Mouse (Mus musculus): Measurements from ENCODE around the gene Slc9a9.

The Slc9a9 gene

DNA sequence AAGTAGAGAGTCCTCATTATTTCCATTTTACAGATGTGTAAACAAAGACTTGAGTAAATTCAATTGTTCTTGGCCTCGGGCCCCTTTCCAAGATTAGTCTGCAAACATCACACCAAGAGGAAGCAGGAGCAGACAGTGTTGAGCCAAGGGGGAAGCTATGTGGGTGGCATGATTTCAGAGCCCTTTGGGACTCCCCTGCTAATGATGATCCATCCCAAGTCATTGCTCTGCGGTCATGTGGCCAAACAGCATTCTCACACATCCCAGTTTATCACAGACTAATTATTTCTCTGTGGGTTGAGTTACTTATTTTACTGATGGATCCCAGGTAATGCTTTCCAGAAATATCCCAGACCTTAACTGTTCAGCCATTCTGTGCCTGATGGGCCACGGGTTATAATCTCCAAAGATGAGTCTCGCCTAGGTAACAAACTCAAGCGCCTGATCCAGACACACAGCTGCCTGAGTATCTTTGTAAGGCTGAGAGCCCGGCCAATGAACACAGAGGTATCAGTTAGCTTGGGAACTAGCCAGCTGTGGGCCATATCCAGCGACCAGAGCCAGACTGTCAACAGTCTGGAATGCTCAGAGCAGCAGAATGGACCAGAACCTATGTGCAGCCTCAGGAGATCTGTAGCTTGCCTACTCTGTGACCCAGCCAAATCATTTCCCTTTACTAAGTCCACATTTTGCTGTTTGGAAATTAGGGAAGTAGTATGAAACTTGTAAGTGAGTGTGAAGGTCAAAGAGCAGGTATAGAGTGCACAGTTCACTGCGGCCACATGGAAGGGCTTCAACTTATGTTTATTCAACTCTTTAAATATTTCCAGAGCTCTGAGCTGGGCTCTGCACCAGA lies 518.9 kb downstream of the Slc9a9 start:
- intact Hi-C loops (cut with DNase I): no loop called here

DNA sequence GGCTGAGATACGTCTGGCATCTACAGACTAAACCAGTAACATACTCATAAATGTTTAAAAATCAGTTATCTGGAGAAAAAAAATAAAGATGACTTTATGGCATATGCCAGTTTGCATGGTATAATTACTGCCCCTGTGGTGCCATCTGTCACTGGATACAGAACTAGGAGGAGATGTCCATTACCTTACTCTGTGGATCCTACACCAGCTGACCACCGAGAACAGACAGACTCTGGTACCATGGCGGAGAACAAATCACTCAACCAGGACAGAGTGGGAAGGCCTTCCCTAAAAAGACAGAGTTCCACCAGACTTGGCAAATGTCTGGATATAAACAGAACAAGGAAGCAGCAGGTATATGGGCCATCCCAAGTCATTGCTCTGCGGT lies 519.5 kb downstream of the Slc9a9 start:
- intact Hi-C loops (cut with DNase I): no loop called here

DNA sequence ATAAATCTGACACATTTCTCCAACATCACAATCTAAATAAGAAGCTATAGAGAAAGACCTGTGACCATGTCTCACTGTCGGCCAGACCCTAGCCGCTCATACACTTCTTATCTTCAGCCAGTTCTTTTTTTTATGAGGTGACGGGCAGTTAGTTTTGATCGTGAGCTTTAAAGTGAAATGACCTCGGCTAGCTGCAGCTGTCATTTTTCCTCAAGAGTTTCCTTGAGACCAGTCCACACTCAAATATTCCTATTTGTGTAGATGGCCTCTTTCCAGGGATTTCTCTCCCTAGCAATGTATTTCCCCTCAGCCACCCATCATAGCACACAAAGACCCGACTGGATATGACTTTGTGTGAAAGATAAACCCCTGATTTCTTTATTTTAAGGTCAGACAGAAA lies 521.7 kb downstream of the Slc9a9 start:
- intact Hi-C loops (cut with DNase I): loop anchor here (5.0 kb wide), 1 partner anchor 94 kb away; no protein-coding TSS in a partner anchor

DNA sequence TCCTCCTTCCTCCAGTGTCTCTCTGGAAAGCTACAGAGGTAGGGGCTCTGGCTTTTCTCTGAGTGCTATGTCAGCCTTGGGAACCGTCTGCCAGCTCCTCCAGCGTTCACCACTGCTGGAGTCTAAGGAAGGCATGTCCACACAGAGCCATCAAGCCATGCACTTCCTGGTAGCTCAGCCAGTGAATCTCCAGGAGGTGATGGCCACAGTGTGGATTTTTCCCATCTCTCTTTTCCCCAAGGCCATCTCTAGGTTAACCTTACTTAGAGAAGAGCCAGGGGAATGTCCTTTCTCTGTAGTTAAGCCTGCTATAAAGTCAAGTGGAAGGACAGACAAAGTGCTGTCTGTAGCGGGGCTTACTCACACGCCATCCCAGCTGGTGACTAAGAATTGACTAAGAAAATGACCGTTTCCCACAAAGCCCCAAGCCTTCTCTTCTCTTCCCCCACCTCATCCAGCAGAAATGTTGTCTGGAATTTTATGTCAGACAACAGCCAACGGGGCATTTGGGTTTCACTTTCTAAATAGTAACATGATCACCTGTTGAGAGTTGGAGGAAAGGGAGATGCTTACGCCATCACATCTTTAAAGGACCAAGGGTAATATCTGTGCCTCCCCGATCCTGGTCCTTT lies 523.3 kb downstream of the Slc9a9 start:
- intact Hi-C loops (cut with DNase I): loop anchor here (5.0 kb wide), 1 partner anchor 96 kb away; no protein-coding TSS in a partner anchor

DNA sequence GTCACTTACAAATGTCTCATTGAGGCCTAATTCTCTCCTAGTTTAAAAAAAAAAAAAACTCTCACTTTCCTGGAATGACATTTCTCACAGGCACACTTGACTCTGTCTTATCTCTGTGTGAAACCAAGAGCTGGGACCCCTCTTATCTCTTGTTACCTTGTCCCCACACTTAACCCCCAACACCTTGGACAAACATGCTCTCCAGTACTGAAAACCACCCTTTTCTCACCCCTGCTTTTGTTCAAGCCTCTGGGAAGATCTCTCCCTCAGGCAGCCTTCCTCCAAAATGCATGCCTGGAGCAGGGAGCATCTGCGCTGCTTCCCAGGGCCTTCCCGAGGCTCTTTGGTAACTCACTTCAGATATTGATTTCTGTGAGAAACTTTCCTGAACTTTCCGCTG lies 524.0 kb downstream of the Slc9a9 start:
- intact Hi-C loops (cut with DNase I): loop anchor here (5.0 kb wide), 1 partner anchor 96 kb away; no protein-coding TSS in a partner anchor

DNA sequence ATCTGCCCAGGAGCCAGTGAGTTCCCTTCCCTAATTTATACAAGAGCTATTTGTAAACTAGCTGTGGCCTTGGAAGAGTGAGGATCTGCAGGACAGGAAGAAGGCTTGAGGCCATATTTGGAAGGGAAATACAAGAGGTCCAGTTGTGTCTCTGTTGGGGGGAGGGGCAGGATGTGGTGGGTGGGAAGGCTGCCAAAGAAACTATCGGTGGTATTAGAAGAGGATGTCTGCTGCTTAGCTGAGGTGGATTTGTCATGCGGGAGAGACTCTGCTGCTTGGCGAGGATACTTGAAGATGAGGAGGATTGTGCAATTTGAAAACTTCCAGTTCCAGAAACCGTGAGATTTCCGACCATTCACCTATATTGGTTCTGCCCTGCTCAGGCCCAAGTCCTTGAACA lies 524.4 kb downstream of the Slc9a9 start:
- intact Hi-C loops (cut with DNase I): loop anchor here (5.0 kb wide), 1 partner anchor 97 kb away; no protein-coding TSS in a partner anchor

DNA sequence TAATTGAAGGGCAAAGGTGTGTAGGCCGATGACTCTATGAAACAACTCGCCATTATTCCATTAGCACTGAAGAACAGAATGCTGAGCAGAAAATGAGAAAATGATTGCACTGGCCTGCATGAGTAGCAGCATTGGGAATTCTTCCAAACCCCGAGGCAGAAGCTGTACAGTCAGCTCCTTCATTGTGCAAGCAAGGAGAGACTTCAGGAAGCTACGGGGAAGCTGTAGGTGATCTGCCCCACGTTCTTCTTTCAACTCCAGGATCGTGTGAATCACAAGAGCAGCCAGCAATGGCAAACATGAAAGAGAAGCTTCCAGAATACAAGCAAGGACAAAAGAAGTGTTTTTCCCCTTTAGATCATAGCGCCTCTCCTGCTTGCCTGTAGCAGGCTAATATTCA lies 538.0 kb downstream of the Slc9a9 start:
- intact Hi-C loops (cut with DNase I): no loop called here

DNA sequence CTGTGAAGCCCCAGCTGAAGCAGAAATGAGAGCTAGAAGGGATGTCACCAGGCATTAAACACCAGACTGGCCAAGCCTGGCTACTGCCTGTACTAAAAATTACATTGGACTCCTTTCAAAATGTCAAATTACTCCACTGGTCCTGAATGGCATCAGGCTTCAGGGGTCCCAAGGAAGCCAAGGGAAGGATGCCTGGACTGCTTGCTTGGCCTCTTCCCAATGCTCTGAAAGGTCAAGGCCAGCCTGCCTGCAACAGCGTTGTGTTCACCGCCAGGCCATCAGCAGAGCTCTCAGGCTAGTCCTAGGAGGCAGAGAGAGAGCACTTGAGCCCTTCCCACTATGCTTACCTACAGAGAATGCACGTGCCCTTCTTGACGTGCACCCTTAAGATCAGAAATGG lies 539.0 kb downstream of the Slc9a9 start:
- intact Hi-C loops (cut with DNase I): no loop called here

DNA sequence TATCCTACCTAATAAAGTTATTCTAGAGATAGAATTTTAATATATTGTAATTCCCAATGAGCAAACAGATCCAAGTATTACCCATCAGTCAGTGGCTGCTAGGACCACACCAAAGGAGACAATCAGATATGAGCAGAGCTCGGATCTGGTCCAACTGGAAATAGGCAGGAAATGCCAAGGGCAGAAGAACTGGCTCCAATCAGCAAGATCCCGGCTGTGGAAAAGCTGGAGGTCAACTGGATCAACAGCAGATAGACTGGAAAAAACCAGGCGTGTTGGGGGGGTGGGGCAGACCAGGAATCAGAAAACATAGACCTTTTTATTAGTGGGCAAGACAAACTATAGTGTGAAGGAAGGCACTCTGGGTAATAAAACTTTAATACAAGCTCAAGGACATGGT lies 550.3 kb downstream of the Slc9a9 start:
- intact Hi-C loops (cut with DNase I): loop anchor here (5.0 kb wide), 1 partner anchor 187 kb away; the partner anchor contains the start of gene Chst2

DNA sequence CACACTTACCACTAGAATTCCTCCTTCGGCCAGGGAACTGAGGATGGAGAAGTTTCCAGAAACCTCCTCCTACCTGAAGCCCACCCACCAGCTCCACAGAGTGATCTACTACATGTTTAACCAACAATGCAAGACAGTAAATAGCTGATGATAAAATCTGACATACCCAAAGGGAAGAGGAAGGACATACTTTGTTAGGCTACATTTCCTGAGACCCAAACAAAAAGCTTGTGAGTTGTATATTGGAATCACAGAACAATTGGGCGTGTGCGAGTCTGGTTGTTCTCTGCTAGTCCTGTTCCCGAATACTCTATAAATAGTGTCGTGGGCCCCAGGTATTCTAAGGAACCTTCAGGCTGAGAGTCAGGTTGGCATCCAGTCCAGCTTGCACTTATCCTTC lies 551.6 kb downstream of the Slc9a9 start:
- intact Hi-C loops (cut with DNase I): loop anchor here (5.0 kb wide), 1 partner anchor 186 kb away; the partner anchor contains the start of gene Chst2

DNA sequence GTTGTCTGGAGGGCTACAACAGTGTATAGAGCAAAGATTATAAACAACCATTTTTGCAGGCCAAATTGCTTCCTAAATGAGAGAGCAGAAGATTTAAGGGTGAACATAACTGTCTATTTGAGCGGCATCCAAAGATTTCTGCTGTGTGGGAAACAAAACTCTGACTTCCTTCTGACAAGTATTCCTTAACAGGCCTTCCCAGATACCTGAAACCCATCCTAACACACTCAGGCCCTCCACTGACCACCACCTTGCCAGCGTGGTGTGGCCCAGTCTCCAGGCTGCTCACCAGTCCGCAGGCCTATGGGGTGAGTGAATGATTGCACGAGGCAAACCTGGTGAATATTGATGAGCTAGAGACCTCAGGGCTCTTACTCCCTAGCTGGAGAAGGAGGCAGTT lies 557.3 kb downstream of the Slc9a9 start:
- intact Hi-C loops (cut with DNase I): no loop called here

DNA sequence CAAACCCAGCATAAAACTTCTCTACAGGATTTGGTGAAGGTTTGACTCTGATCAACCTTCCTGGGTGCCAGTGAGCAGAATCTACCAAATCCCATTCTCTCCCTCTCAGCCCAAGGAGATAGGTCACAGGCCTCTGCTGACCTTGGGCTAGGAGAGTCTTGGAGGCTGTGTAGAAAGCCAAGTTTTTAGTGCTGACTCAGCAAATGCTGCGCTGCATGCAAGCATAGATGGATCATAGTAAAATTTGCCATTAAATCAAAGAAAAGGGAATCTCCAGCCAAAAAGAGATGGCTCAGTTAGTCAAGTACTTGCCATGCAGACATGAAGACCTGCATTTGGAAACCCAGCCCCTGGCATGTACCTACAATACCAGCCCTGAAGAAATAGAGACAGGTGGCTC lies 558.4 kb downstream of the Slc9a9 start:
- intact Hi-C loops (cut with DNase I): no loop called here

DNA sequence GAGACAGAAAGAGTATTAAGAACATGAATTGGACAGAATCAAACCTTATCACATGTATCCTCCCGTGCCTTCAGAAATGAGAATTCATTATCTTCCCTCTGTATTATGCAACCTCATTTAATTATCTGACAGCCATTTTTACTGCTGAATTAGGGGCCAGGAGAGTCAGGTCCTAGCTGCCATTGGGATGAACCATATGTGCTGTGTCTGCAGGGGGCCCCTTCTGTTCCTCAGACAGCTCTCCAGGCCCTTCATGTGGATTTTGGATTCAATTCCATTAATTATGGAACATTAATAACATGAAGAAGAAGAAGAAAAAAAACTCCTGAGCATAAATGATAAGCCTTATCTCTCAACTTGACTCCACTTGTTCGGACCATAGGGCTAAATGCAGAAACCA lies 559.4 kb downstream of the Slc9a9 start:
- intact Hi-C loops (cut with DNase I): no loop called here

DNA sequence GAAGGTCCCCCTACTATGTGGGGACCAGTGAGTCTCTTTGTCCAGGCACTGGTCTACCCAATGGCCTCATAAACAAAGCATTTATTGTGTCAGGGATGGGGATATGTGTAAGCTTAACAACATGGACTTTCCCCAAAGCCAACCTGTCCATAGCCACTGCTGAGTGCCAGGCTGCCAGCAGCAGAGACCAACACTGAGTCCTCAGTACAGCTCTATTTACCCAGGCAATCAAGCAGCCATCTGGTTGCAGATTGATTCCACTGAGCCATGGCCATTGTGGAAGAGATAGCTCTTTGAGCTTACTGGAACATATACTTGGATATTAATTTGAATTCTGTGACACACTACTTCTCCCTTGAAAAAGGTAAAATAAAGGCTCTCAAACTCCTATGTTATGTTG lies 570.2 kb downstream of the Slc9a9 start:
- intact Hi-C loops (cut with DNase I): no loop called here

DNA sequence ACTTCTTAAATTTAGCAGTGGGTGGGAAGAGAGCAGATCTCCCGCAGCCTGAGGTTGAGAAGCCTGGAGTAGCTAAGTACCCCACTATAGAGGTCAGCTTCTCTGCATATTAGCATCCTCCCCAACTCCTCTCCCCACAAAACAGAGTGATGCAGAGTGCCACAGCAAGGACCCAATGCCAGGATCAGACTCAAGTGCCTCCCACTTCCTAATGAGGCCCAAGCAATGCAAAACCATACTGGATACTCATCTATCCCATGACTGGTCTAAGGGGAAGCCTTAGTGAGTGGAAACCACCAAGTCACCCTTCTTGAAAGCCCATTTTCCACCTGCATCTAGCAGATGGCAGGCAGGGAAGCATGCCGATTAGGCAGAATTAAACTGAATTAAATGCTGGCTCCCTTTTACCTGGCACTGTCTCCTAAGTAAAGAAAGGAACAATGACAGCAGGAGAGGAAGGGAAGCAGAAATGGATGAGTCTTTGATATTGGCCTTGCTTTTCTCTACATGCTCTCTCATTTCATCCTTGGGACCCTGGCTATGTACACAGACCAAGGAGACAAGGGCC lies 573.0 kb downstream of the Slc9a9 start:
- intact Hi-C loops (cut with DNase I): no loop called here

DNA sequence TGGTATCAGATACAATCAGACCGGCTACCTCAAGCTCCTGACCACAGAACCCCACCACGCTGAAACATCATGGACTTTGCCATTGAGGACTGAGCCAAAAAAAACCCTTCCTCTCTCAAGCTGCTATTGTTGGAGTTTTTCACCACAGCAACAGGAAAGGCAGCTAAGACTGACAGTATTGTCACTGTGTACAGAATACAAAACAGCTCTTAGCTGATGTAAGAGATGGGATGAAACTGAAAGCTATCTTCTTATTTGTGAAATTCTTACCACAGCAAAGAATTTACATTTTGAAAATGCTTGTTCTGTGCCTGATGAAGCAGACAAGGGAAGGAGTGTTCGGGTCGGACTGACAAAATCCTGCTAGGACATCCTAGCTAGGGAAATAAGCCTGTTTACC lies 584.5 kb downstream of the Slc9a9 start:
- intact Hi-C loops (cut with DNase I): no loop called here

DNA sequence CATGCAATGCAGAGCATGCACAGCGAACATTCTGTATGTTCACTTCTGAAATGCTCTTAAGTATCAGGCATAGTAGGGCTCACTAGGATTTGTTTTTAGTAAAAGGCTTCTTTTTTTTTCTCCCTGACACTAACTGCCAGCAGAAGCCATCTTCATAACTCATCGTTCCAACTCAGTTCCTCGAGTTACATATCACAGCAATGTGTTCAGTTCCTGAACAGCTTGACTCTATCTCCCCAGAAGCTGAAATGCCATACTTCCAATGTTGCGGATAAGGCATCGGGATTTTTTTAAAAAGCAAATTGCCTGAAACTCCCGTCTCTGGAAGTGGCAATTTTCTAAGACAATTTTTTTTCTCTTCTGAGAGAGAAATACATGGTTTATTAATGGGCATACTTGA lies 586.1 kb downstream of the Slc9a9 start:
- intact Hi-C loops (cut with DNase I): no loop called here

DNA sequence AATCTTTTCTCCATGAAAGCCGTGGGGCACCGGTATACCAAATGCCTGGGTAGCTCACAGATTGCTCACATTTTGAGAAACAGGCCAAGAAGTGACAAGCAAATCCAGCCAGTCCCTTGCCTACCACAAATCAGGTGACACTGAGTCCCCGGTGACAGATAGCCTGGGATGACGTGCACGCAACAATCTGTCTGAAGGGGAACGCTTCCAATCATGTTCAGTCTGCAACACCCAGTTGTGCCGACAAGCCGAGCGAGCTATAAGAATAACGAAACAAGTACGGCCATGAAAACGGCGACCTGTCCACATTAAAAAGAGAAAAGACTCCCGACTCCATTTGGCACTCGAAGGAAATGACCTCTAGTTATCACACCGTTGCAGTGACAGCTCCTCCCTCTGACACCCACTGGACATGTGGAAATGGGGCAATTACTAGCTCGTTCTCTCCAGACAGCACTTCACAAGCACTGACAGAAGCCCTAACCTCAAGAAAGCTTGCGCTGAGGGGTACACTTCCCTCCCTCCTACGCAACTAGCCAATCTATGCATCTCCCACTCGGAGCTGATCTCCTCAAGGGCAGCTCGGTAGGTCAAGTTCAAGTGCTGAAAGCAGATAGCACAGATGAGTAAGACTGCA lies 587.1 kb downstream of the Slc9a9 start:
- intact Hi-C loops (cut with DNase I): no loop called here

DNA sequence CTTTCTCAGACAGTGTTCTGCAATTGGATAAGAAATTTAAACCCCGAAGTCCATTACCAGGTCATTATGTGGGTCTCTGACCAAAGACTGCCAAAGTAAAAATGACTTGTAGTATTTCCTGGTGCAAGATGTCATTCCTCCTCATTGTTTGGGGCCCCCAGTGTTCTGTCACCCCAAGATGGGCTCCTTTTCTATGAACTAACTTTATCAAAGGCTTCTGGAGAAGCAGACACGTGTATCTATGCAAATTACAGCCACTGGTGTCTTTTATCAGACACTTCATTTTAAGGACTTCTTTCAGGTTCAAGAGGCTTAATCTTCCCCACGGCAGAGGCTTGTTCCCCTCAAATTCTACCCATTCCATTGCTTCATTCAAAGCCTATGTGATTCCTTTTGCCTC lies 593.1 kb downstream of the Slc9a9 start:
- intact Hi-C loops (cut with DNase I): no loop called here

DNA sequence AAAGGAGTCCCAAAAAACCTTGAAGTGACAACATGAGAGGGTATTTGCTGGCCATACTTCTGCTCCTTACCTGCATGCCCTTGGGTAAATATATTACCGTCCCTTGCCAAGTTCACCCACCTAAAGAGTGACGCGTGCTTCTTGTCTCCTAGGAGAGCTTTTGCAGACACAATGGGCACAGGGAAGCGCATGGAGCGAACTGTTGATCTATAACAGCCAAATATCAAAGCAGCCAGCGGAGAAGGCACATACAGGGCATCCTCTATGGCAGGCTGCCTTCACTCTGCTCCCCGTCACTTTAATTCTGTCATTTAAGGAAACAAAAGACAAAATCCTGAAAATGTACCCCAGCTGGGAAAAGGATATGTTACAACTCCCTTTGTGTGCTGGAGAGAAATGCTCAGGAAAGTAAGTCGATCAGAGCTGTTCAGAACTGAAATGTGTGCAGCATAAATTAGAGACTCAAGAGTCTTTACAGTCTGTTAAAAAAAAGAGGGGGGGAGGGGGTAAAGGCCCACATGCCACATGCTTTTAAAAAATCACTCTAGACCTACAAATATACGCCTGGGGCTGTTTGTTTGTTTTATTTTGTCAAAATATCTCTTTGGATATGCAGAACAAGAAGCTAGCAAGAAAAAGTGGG lies 594.3 kb downstream of the Slc9a9 start:
- intact Hi-C loops (cut with DNase I): no loop called here

DNA sequence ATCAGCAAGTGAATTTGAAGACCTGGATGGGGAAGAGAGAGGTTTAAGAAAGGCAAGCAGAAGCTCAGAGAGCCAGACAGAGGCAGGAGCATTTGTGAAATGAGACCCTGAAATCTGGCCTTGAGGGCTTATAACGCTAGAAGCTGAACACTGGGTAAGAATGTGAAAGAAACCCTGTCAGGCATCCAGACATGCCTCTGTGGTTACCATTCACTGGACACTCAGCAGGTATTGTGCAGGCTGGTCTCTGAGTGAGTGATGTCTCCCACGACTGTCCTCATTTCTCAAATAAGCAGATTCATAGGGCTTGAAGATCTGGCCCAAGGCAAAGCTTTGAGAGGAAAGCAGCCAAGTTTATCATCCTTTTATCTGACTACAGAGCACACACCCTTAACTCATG lies 596.5 kb downstream of the Slc9a9 start:
- intact Hi-C loops (cut with DNase I): no loop called here

All from adrenal gland (tissue).